Mouse (Mus musculus): ENCODE data around the gene Cfap99. TPM values are rescaled to one million over a fixed set of nuclear protein-coding genes. Genes with fewer than 3 reads are reported as not detected.

Gene Cfap99
- polyA plus RNA-seq, 1 experiment from 2014 or later = not detected

DNA sequence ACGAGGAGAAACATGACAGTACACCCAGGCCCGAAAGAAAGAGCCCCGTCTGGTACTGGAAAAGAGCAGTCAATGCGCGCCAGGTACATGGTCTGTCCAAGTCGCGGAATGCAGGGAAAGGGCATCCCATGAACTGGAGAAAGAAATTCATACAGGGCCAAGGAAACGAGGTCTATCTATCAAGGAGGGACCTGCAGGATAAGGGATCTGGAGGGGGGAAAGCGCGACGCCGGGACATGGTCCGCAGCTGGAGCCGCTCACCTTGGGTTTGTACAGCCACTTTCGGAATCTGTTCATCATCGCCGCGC, 608 bp upstream of the Cfap99 start:
- under 1% methylated on average over 18 of the region's 18 CpGs for WGBS
- no peak for ATAC-seq (ENCODE audit: low FRiP score, low TSS enrichment)
- no peaks in the 10 kb centered on the region for H3K9me3 ChIP-seq (ENCODE audit: low read length)
- 0 out of 2 replicates have a peak overlapping the region, but pooled peaks have one; percentile 49 for H3K9ac ChIP-seq (replicated peaks; ENCODE audit: low read length)
- no peak overlapping the region for H3K27ac ChIP-seq (ENCODE audit: low read length)
- H3K36me3 ChIP-seq (ENCODE audit: insufficient read depth, low read length) = no peaks in the 10 kb centered on the region
- peak overlapping the region; percentile 68 for H3K4me3 ChIP-seq (ENCODE audit: low read length)
- peaks cover 57% of the 10 kb centered on the region for H3K27me3 ChIP-seq (ENCODE audit: insufficient read depth, low read length)
- H3K4me1 ChIP-seq (ENCODE audit: insufficient read depth, low read length) = peaks cover 13% of the 10 kb centered on the region
- H3K4me2 ChIP-seq (replicated peaks; ENCODE audit: low read depth, low read length) = peak overlapping the region; percentile 94

- Histone ChIP-seq H3K9me3 (ENCODE audit: low read length) (no peaks in the 10 kb centered on the region), H3K9ac (replicated peaks; ENCODE audit: low read length) (no peak overlapping the region), H3K27me3 (ENCODE audit: insufficient read depth, low read length) (peaks cover 57% of the 10 kb centered on the region), H3K36me3 (ENCODE audit: insufficient read depth, low read length) (no peaks in the 10 kb centered on the region), H3K4me1 (ENCODE audit: insufficient read depth, low read length) (peaks cover 13% of the 10 kb centered on the region), H3K27ac (ENCODE audit: low read length) (no peak overlapping the region), H3K4me3 (ENCODE audit: low read length) (no peak overlapping the region), H3K4me2 (replicated peaks; ENCODE audit: low read depth, low read length) (no peak overlapping the region)
- WGBS = 58% methylated on average over 2 of the region's 2 CpGs
- no peak for ATAC-seq (ENCODE audit: low FRiP score, low TSS enrichment)
Measured at GRCm38 (mm10) chr5:34289286-34289685, 886 bp downstream of the Cfap99 start.

GRCm38 (mm10) chr5:34293363-34293762, 5.0 kb downstream of the Cfap99 start:
- Histone ChIP-seq H3K4me2 (replicated peaks; ENCODE audit: low read depth, low read length) (no peak overlapping the region), H3K4me1 (ENCODE audit: insufficient read depth, low read length) (no peaks in the 10 kb centered on the region), H3K27me3 (ENCODE audit: insufficient read depth, low read length) (peaks cover 23% of the 10 kb centered on the region), H3K9me3 (ENCODE audit: low read length) (no peaks in the 10 kb centered on the region), H3K36me3 (ENCODE audit: insufficient read depth, low read length) (no peaks in the 10 kb centered on the region), H3K27ac (ENCODE audit: low read length) (no peak overlapping the region), H3K9ac (replicated peaks; ENCODE audit: low read length) (no peak overlapping the region), H3K4me3 (ENCODE audit: low read length) (no peak overlapping the region)
- WGBS = 77% methylated on average over 6 of the region's 6 CpGs
- no peak for ATAC-seq (ENCODE audit: low FRiP score, low TSS enrichment)

GRCm38 (mm10) chr5:34294696-34295095, 6.3 kb downstream of the Cfap99 start:
- 50% methylated on average over 2 of the region's 2 CpGs for WGBS
- no peak overlapping the region for H3K27ac ChIP-seq (ENCODE audit: low read length)
- H3K9me3 ChIP-seq (ENCODE audit: low read length) = no peaks in the 10 kb centered on the region
- peaks cover 10% of the 10 kb centered on the region for H3K27me3 ChIP-seq (ENCODE audit: insufficient read depth, low read length)
- H3K9ac ChIP-seq (replicated peaks; ENCODE audit: low read length) = no peak overlapping the region
- no peak overlapping the region for H3K4me2 ChIP-seq (replicated peaks; ENCODE audit: low read depth, low read length)
- no peaks in the 10 kb centered on the region for H3K4me1 ChIP-seq (ENCODE audit: insufficient read depth, low read length)
- no peaks in the 10 kb centered on the region for H3K36me3 ChIP-seq (ENCODE audit: insufficient read depth, low read length)
- ATAC-seq (ENCODE audit: low FRiP score, low TSS enrichment) = no peak
- H3K4me3 ChIP-seq (ENCODE audit: low read length) = no peak overlapping the region

DNA sequence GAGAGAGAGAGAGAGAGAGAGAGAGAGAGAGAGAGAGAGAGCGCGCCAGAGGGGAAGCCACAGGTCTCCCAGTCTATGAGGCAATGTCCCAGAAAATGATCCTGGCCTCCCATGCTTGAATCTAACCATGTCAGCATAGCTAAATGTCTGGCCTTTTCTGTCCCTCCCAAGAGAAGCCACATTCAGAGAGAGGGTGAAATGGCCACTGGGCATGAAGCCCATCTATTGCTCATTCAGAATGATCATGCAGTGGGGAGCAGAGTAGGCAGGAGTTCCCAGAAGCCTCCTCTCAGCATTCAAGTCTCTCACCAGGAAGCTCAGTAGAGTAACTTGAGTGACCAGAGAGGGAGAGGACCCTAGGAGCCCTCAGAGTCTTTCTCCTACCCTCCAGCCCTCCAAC, 6.7 kb downstream of the Cfap99 start:
- Histone ChIP-seq H3K4me1 (ENCODE audit: insufficient read depth, low read length) (no peaks in the 10 kb centered on the region), H3K36me3 (ENCODE audit: insufficient read depth, low read length) (no peaks in the 10 kb centered on the region), H3K4me3 (ENCODE audit: low read length) (no peak overlapping the region), H3K9ac (replicated peaks; ENCODE audit: low read length) (no peak overlapping the region), H3K27ac (ENCODE audit: low read length) (no peak overlapping the region), H3K9me3 (ENCODE audit: low read length) (no peaks in the 10 kb centered on the region), H3K4me2 (replicated peaks; ENCODE audit: low read depth, low read length) (no peak overlapping the region), H3K27me3 (ENCODE audit: insufficient read depth, low read length) (peaks cover 9% of the 10 kb centered on the region)
- ATAC-seq (ENCODE audit: low FRiP score, low TSS enrichment) = no peak
- WGBS = 79% methylated on average over 2 of the region's 2 CpGs

DNA sequence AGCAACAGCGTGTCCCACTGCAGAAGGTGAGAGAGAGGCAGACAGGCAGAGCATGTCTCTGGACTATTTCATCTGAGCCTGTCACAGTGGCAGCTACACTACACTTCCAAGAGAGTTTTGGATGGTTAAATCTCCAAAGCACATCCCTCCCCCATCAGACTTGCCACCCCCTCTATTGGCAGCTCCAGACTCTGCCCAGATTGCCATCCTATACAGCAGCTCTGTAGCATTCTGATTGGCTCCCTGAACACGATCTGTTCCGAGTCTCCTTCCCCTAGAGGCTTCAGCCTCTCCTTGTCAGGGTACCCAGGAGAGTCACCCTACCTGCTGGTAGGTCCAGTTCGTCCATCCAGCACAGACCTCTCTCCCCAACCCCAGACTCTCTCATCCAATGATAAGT, 9.7 kb downstream of the Cfap99 start:
- Histone ChIP-seq H3K27ac (ENCODE audit: low read length) (no peak overlapping the region), H3K4me2 (replicated peaks; ENCODE audit: low read depth, low read length) (no peak overlapping the region), H3K27me3 (ENCODE audit: insufficient read depth, low read length) (no peaks in the 10 kb centered on the region), H3K9ac (replicated peaks; ENCODE audit: low read length) (no peak overlapping the region), H3K4me3 (ENCODE audit: low read length) (no peak overlapping the region), H3K9me3 (ENCODE audit: low read length) (no peaks in the 10 kb centered on the region), H3K36me3 (ENCODE audit: insufficient read depth, low read length) (no peaks in the 10 kb centered on the region), H3K4me1 (ENCODE audit: insufficient read depth, low read length) (no peaks in the 10 kb centered on the region)
- ATAC-seq (ENCODE audit: low FRiP score, low TSS enrichment) = no peak
- WGBS = 52% methylated on average over 4 of the region's 4 CpGs

DNA sequence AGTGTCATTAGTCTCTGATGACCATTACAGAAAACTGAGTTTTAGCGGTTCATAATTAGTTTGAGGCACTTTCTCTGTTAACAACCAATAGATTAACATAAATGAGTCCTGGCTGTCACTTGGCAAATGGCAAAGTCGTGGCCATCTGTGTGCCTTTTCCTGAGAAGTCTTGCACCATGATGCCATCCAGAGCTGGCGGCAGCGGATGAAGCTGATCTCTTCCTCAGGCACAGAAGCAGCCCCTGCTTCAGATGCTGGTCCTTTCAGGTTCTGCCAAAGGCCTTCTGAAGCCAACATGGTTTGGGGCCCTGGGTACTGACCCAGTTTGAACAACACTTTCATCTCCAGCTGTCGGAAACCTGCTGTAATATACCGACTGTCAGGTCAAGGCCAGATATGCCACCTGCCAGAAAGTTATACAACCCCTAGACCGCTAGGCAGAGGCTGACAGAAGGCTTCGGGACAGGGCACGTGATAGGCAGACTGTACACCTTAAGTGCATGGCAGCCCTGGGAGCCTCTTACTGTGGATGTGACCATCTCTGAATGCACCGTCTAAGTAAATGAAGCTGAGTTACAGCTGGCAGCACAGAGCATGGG, 10.6 kb downstream of the Cfap99 start:
- 80% methylated on average over 10 of the region's 10 CpGs for WGBS
- H3K27ac ChIP-seq (ENCODE audit: low read length) = no peak overlapping the region
- no peaks in the 10 kb centered on the region for H3K4me1 ChIP-seq (ENCODE audit: insufficient read depth, low read length)
- H3K4me3 ChIP-seq (ENCODE audit: low read length) = no peak overlapping the region
- H3K9ac ChIP-seq (replicated peaks; ENCODE audit: low read length) = no peak overlapping the region
- no peaks in the 10 kb centered on the region for H3K9me3 ChIP-seq (ENCODE audit: low read length)
- H3K27me3 ChIP-seq (ENCODE audit: insufficient read depth, low read length) = no peaks in the 10 kb centered on the region
- H3K36me3 ChIP-seq (ENCODE audit: insufficient read depth, low read length) = no peaks in the 10 kb centered on the region
- ATAC-seq (ENCODE audit: low FRiP score, low TSS enrichment) = no peak
- H3K4me2 ChIP-seq (replicated peaks; ENCODE audit: low read depth, low read length) = no peak overlapping the region

GRCm38 (mm10) chr5:34302377-34302776, 14.0 kb downstream of the Cfap99 start:
- no peaks in the 10 kb centered on the region for H3K36me3 ChIP-seq (ENCODE audit: insufficient read depth, low read length)
- no peaks in the 10 kb centered on the region for H3K9me3 ChIP-seq (ENCODE audit: low read length)
- no peak overlapping the region for H3K4me2 ChIP-seq (replicated peaks; ENCODE audit: low read depth, low read length)
- 80% methylated on average over 7 of the region's 7 CpGs for WGBS
- no peak overlapping the region for H3K4me3 ChIP-seq (ENCODE audit: low read length)
- no peaks in the 10 kb centered on the region for H3K27me3 ChIP-seq (ENCODE audit: insufficient read depth, low read length)
- no peak overlapping the region for H3K9ac ChIP-seq (replicated peaks; ENCODE audit: low read length)
- H3K27ac ChIP-seq (ENCODE audit: low read length) = no peak overlapping the region
- ATAC-seq (ENCODE audit: low FRiP score, low TSS enrichment) = no peak
- H3K4me1 ChIP-seq (ENCODE audit: insufficient read depth, low read length) = no peaks in the 10 kb centered on the region

GRCm38 (mm10) chr5:34309016-34309415, 20.6 kb downstream of the Cfap99 start:
- Histone ChIP-seq H3K9me3 (ENCODE audit: low read length) (no peaks in the 10 kb centered on the region), H3K36me3 (ENCODE audit: insufficient read depth, low read length) (no peaks in the 10 kb centered on the region), H3K27me3 (ENCODE audit: insufficient read depth, low read length) (no peaks in the 10 kb centered on the region), H3K27ac (ENCODE audit: low read length) (no peak overlapping the region), H3K9ac (replicated peaks; ENCODE audit: low read length) (no peak overlapping the region), H3K4me3 (ENCODE audit: low read length) (no peak overlapping the region), H3K4me2 (replicated peaks; ENCODE audit: low read depth, low read length) (no peak overlapping the region), H3K4me1 (ENCODE audit: insufficient read depth, low read length) (no peaks in the 10 kb centered on the region)
- 62% methylated on average over 3 of the region's 3 CpGs for WGBS
- ATAC-seq (ENCODE audit: low FRiP score, low TSS enrichment) = no peak

- 60% methylated on average over 2 of the region's 2 CpGs for WGBS
- no peak overlapping the region for H3K27ac ChIP-seq (ENCODE audit: low read length)
Measured at GRCm38 (mm10) chr5:34319491-34320034, 31.2 kb downstream of the Cfap99 start.

More at GRCm38 (mm10) chr5:34319491-34320034, 31.2 kb downstream of the Cfap99 start:
- no peak for ATAC-seq (ENCODE audit: low FRiP score, low TSS enrichment)
- Histone ChIP-seq H3K36me3 (ENCODE audit: insufficient read depth, low read length) (no peaks in the 10 kb centered on the region), H3K4me2 (replicated peaks; ENCODE audit: low read depth, low read length) (no peak overlapping the region), H3K27me3 (ENCODE audit: insufficient read depth, low read length) (no peaks in the 10 kb centered on the region), H3K4me1 (ENCODE audit: insufficient read depth, low read length) (no peaks in the 10 kb centered on the region), H3K9ac (replicated peaks; ENCODE audit: low read length) (no peak overlapping the region), H3K9me3 (ENCODE audit: low read length) (no peaks in the 10 kb centered on the region), H3K4me3 (ENCODE audit: low read length) (no peak overlapping the region)
